Mouse (Mus musculus) granulocyte monocyte progenitor cell, adult 5-6 weeks (primary cell): ENCODE data around the gene Qrich2. TPM values are rescaled to one million over a fixed set of nuclear protein-coding genes. Genes with fewer than 3 reads are reported as not detected.

Experiments used
- total RNA-seq, 2 experiments: library from RNA; stranded (forward) in 1 of 2; stranded (reverse) in 1 of 2; fragments of 200-712, 200-1000 nt in 1 of 2; fragments of >200 nt in 1 of 2; fragmentation: Nextera tagmentation in 1 of 2; gene quantifications; 2 replicates each; pipeline ENCODE4 v1.2.3; 2014 to 2017

Gene Qrich2
- total RNA-seq, 2 experiments from 2014 or later = not detected

Other genes starting within 250 kb of the Qrich2 start
- 0.13 and 0.58 TPM in 2 replicates for gene Evpl, start 228.2 kb downstream of the Qrich2 start, total RNA-seq (2014; fragmentation: Nextera tagmentation)
- gene Evpl, start 228.2 kb downstream of the Qrich2 start, total RNA-seq (2017) = 1.5 and 1.7 TPM in 2 replicates
- gene Srp68, start 192.0 kb downstream of the Qrich2 start, total RNA-seq (2014; fragmentation: Nextera tagmentation) = 104 and 123 TPM in 2 replicates
- gene Srp68, start 192.0 kb downstream of the Qrich2 start, total RNA-seq (2017) = 75.2 and 75.7 TPM in 2 replicates
- not detected in 2 replicates for gene Galr2, start 185.3 kb downstream of the Qrich2 start, total RNA-seq (2014; fragmentation: Nextera tagmentation)
- 0.09 TPM in 1 of 2 replicates, not detected in the other for gene Galr2, start 185.3 kb downstream of the Qrich2 start, total RNA-seq (2017)
- gene Exoc7, start 159.0 kb downstream of the Qrich2 start, total RNA-seq (2014; fragmentation: Nextera tagmentation) = 23.0 and 45.3 TPM in 2 replicates
- gene Exoc7, start 159.0 kb downstream of the Qrich2 start, total RNA-seq (2017) = 30.1 and 36.6 TPM in 2 replicates
- gene Foxj1, start 130.8 kb downstream of the Qrich2 start, total RNA-seq (2014; fragmentation: Nextera tagmentation) = not detected in 2 replicates
- not detected in 2 replicates for gene Foxj1, start 130.8 kb downstream of the Qrich2 start, total RNA-seq (2017)
- gene Rnf157, start 53.2 kb downstream of the Qrich2 start, total RNA-seq (2014; fragmentation: Nextera tagmentation) = 13.9 and 19.5 TPM in 2 replicates
- 5.9 and 7.5 TPM in 2 replicates for gene Rnf157, start 53.2 kb downstream of the Qrich2 start, total RNA-seq (2017)
- 49.9 and 62.5 TPM in 2 replicates for gene Ubald2, start 32.1 kb downstream of the Qrich2 start, total RNA-seq (2014; fragmentation: Nextera tagmentation)
- gene Ubald2, start 32.1 kb downstream of the Qrich2 start, total RNA-seq (2017) = 45.8 and 46.4 TPM in 2 replicates
- 79.6 and 83.4 TPM in 2 replicates for gene Prpsap1, start 28.0 kb upstream of the Qrich2 start, total RNA-seq (2014; fragmentation: Nextera tagmentation)
- 26.0 and 53.2 TPM in 2 replicates for gene Prpsap1, start 28.0 kb upstream of the Qrich2 start, total RNA-seq (2017)
- not detected in 2 replicates for gene Sphk1, start 64.7 kb upstream of the Qrich2 start, total RNA-seq (2014; fragmentation: Nextera tagmentation)
- not detected in 2 replicates for gene Sphk1, start 64.7 kb upstream of the Qrich2 start, total RNA-seq (2017)
- 5.2 and 6.8 TPM in 2 replicates for gene Ube2o, start 115.2 kb upstream of the Qrich2 start, total RNA-seq (2014; fragmentation: Nextera tagmentation)
- 5.4 and 6.6 TPM in 2 replicates for gene Ube2o, start 115.2 kb upstream of the Qrich2 start, total RNA-seq (2017)
- not detected in 2 replicates for gene Aanat, start 120.2 kb upstream of the Qrich2 start, total RNA-seq (2014; fragmentation: Nextera tagmentation)
- not detected in 2 replicates for gene Aanat, start 120.2 kb upstream of the Qrich2 start, total RNA-seq (2017)
- 7.3 and 8.6 TPM in 2 replicates for gene Rhbdf2, start 160.8 kb upstream of the Qrich2 start, total RNA-seq (2014; fragmentation: Nextera tagmentation)
- 2.9 TPM in 2 replicates for gene Rhbdf2, start 160.8 kb upstream of the Qrich2 start, total RNA-seq (2017)
- not detected in 2 replicates for gene Prcd, start 187.3 kb upstream of the Qrich2 start, total RNA-seq (2014; fragmentation: Nextera tagmentation)
- not detected in 2 replicates for gene Prcd, start 187.3 kb upstream of the Qrich2 start, total RNA-seq (2017)
- gene Cygb, start 188.1 kb upstream of the Qrich2 start, total RNA-seq (2014; fragmentation: Nextera tagmentation) = not detected in 2 replicates
- not detected in 2 replicates for gene Cygb, start 188.1 kb upstream of the Qrich2 start, total RNA-seq (2017)